Mouse (Mus musculus): ENCODE measurements around the gene Thnsl1.

- TF ChIP-seq CTCF (IDR thresholded peaks at IDR 0.05; ENCODE audit: low read depth) (no peak), EP300 (optimal IDR thresholded peaks at IDR 0.05) (no peak)
These were observed 2.8 kb upstream of the Thnsl1 start for GRCm38 (mm10) chr2:21202754-21203153.

Data from stomach, postnatal 0 days (tissue).